Mouse (Mus musculus): ENCODE measurements at regions not wholly inside any gene's neighbourhood (a gene's known extent, or its start where the extent isn't known, plus 50 kb on each side); places are given as distances from the start of the nearest gene placed in this dataset.

GRCm38 (mm10) chr15:86913276-86913675 is 630.8 kb upstream of the Fam19a5 start:
- no peak for TF ChIP-seq CTCF (IDR thresholded peaks at IDR 0.05; ENCODE audit: borderline replicate concordance, control insufficient read depth, extremely low read depth, insufficient read depth, low read length, poor library complexity)
- no peak for TF ChIP-seq POLR2A (IDR thresholded peaks at IDR 0.05; ENCODE audit: control insufficient read depth, extremely low read depth, insufficient read depth, low read length, poor library complexity)

Data from thymus, adult 2 months (tissue).